Mouse (Mus musculus): ENCODE data around the gene G0s2.

Gene G0s2

DNA sequence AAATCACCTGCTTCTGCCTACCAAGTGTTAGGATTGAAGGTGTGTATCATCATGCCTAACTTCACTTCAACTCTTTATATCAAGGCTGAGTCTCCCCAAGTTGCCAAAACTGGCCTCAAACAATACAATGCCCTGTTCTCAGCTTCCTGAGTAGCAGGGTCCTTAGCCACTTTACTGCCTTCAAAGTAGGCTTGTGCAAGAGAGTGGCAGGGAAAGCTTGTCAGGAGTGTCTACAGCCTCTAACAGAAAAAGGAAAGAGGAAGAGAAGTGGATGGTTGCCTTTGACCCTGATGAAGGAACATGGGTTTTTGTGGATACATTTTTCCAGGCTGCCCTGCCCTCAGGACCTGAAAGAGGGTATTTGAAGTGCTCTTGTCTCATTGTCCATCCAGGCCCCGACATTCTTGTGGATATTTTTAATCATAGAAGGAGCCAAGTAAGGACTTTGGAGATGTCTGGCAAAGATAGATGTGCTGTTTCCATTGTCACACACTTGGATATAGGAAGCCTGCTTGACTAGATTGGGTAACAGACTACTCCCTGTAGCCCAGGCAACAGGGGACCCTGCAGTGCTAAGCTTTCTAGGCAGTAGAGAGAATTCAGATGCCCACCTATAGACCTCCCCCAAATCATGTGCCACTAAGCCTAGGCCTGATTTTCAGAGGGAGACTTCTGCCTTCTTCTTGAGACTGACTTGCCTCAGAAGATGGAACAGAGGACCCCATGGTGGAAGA, 36.9 kb upstream of the G0s2 start:
- TF ChIP-seq POU5F1 (IDR thresholded peaks at IDR 0.05; ENCODE audit: borderline replicate concordance, low read length) = no peak
- no peak for TF ChIP-seq NANOG (IDR thresholded peaks at IDR 0.05; ENCODE audit: borderline replicate concordance, low read length)
- no peak for TF ChIP-seq CTCF (conservative IDR thresholded peaks at IDR 0.05; ENCODE audit: low read length)
- H3K9me3 ChIP-seq (ENCODE audit: low read length) = no peaks in the 10 kb centered on the region

DNA sequence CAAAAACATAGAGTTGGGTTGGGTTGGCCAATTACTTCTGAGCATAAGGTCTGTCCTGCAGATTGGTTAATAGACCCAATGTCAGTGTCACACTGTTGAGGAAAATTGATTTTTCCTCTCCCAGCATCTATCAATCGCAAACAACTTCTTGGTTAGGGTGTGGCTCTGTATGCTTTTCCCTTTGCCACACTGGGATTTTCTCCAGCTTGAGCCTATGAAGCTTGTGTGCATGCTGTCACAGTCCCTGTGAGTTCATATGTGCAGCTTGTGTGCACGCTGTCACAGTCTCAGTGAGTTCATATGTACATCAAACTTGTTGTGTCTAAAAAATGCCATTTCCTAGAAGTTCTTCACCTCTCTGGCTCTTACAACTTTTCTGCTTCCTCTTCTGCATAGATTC, 33.8 kb upstream of the G0s2 start:
- no peaks in the 10 kb centered on the region for H3K36me3 ChIP-seq (ENCODE audit: insufficient read depth, low read length)
- no peaks in the 10 kb centered on the region for H3K9me3 ChIP-seq (ENCODE audit: low read length)
- peaks cover 7% of the 10 kb centered on the region for H3K4me1 ChIP-seq (replicated peaks; ENCODE audit: low read depth, low read length)
- peaks cover 12% of the 10 kb centered on the region for H3K27me3 ChIP-seq (ENCODE audit: insufficient read depth, low read length)
- TF ChIP-seq NANOG (IDR thresholded peaks at IDR 0.05; ENCODE audit: borderline replicate concordance, low read length) (no peak), POU5F1 (IDR thresholded peaks at IDR 0.05; ENCODE audit: borderline replicate concordance, low read length) (no peak), CTCF (conservative IDR thresholded peaks at IDR 0.05; ENCODE audit: low read length) (no peak)
- H3K4me3 ChIP-seq (replicated peaks; ENCODE audit: low read length) = no peak overlapping the region

More for the DNA sequence above, 36.9 kb upstream of the G0s2 start:
- H3K4me1 ChIP-seq (replicated peaks; ENCODE audit: low read depth, low read length) = no peaks in the 10 kb centered on the region; the same call in 1 of the 2 replicates
- no peaks in the 10 kb centered on the region for H3K36me3 ChIP-seq (ENCODE audit: insufficient read depth, low read length)
- no peak overlapping the region for H3K4me3 ChIP-seq (replicated peaks; ENCODE audit: low read length)
- H3K27me3 ChIP-seq (ENCODE audit: insufficient read depth, low read length) = peaks cover 4% of the 10 kb centered on the region

DNA sequence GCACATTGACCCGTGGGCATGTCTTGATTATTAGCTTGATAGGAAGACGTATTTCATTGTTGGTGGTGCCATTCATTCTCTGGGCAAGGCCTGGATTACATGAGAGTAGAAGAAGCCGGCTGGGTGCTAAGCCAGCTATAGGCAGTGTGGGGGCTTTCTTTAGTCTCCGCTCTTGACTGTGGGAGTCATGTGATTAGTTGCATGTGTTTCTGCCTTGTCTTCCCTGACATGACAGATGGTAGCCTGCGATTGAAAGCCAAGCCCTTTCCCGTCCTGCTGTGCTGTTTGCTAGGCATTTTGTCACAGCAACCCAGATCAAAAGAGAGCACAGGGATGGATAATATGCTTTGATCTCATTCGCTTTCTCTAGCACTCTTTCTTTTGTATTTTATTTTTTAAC, 32.4 kb upstream of the G0s2 start:
- no peaks in the 10 kb centered on the region for H3K9me3 ChIP-seq (ENCODE audit: low read length)
- peaks cover 9% of the 10 kb centered on the region for H3K27me3 ChIP-seq (ENCODE audit: insufficient read depth, low read length)
- H3K4me1 ChIP-seq (replicated peaks; ENCODE audit: low read depth, low read length) = peaks cover 15% of the 10 kb centered on the region
- no peak for TF ChIP-seq CTCF (conservative IDR thresholded peaks at IDR 0.05; ENCODE audit: low read length)
- TF ChIP-seq NANOG (IDR thresholded peaks at IDR 0.05; ENCODE audit: borderline replicate concordance, low read length) = no peak
- no peak for TF ChIP-seq POU5F1 (IDR thresholded peaks at IDR 0.05; ENCODE audit: borderline replicate concordance, low read length)
- no peak overlapping the region for H3K4me3 ChIP-seq (replicated peaks; ENCODE audit: low read length)
- H3K36me3 ChIP-seq (ENCODE audit: insufficient read depth, low read length) = no peaks in the 10 kb centered on the region

DNA sequence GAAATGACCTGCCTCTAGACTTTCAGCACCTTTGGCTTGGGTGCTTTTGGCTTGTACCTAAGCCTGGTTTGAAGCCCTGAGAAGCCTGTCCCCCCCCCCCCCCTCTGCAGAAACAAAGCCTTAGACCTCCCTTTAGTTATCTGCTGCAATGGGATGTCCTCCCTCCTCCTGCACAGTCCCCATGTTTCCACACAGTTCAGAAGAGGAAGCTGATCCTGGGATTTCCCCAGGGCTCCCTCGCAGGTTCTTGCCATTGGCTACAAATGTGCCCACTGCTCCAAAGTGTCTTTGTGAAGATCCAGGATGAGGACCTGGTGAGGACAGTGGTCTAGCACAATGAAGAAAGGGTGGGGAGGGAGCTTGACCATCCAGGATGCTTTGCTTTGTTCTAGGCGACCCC, 30.1 kb upstream of the G0s2 start:
- peaks cover 12% of the 10 kb centered on the region for H3K27me3 ChIP-seq (ENCODE audit: insufficient read depth, low read length)
- H3K9me3 ChIP-seq (ENCODE audit: low read length) = no peaks in the 10 kb centered on the region
- TF ChIP-seq POU5F1 (IDR thresholded peaks at IDR 0.05; ENCODE audit: borderline replicate concordance, low read length) (no peak), NANOG (IDR thresholded peaks at IDR 0.05; ENCODE audit: borderline replicate concordance, low read length) (no peak), CTCF (conservative IDR thresholded peaks at IDR 0.05; ENCODE audit: low read length) (no peak)

DNA sequence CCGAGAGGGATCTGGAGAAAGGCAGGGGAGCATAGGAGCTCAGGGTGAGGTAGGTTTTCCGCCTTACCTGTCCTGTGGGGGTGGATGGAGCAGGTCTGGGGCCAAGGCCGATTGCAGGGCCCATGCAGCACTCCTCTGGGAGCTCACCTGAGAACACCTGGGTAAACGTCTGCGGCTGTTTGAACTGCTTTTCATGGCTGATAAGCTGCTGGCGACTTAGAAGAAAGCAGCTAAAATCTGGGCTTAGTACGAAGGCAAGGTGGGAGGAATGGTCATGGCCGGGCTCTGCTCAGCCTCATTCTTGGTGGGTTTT, 29.0 kb upstream of the G0s2 start:
- no peak for TF ChIP-seq POU5F1 (IDR thresholded peaks at IDR 0.05; ENCODE audit: borderline replicate concordance, low read length)
- no peak for TF ChIP-seq CTCF (conservative IDR thresholded peaks at IDR 0.05; ENCODE audit: low read length)
- TF ChIP-seq NANOG (IDR thresholded peaks at IDR 0.05; ENCODE audit: borderline replicate concordance, low read length) = no peak
- Histone ChIP-seq H3K4me1 (replicated peaks; ENCODE audit: low read depth, low read length) (peaks cover 15% of the 10 kb centered on the region), H3K27me3 (ENCODE audit: insufficient read depth, low read length) (peaks cover 12% of the 10 kb centered on the region), H3K4me3 (replicated peaks; ENCODE audit: low read length) (peak overlapping the region; percentile 48), H3K36me3 (ENCODE audit: insufficient read depth, low read length) (no peaks in the 10 kb centered on the region), H3K9me3 (ENCODE audit: low read length) (no peaks in the 10 kb centered on the region)

More for the DNA sequence above, 30.1 kb upstream of the G0s2 start:
- peaks cover 15% of the 10 kb centered on the region for H3K4me1 ChIP-seq (replicated peaks; ENCODE audit: low read depth, low read length)
- no peak overlapping the region for H3K4me3 ChIP-seq (replicated peaks; ENCODE audit: low read length)
- no peaks in the 10 kb centered on the region for H3K36me3 ChIP-seq (ENCODE audit: insufficient read depth, low read length)

DNA sequence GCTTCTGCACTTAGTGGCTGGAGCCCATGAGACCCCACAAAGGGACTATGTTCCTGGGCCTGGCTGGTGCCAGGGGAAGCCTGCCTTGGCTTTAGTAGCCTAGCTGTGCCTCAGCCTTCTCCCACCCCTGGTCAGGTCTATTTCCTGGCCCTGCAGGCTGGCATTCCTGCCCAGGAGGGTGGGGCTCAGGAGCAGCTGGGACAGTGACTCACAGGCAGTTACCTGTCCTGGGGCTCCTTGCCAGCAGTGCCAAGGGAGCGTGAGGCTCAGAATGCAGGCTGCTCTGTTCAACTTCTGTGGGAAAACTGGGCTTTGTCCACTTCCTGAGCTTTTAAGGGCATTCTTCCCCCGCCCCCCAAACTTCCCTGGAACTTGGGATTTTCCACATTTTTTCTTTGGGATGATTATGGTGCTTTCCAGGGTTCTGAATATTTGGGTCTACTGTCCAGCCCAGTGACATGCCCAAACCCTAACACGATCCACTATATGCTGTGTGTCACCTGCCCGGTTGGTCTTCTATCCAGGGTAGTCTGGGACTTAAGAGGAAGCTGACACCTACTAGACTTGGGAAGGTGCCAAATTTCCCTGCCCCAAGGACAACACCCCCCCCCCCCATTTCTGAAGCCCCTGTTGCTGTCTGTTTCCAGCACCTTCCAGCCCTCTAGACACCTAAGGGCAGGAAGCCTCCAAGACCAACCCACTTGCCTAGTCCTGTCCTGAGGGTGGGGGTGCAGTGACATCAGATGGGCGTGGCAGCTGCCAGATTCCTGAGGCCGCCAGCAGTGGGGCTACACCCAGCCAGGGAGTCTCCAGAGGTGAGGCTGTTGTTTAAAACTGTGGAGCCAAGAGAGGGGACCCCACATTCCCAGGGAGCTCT, 28.4 kb upstream of the G0s2 start:
- Histone ChIP-seq H3K4me1 (replicated peaks; ENCODE audit: low read depth, low read length) (peaks cover 15% of the 10 kb centered on the region), H3K27me3 (ENCODE audit: insufficient read depth, low read length) (peaks cover 12% of the 10 kb centered on the region), H3K36me3 (ENCODE audit: insufficient read depth, low read length) (no peaks in the 10 kb centered on the region), H3K4me3 (replicated peaks; ENCODE audit: low read length) (peak overlapping the region; percentile 48), H3K9me3 (ENCODE audit: low read length) (no peaks in the 10 kb centered on the region)
- TF ChIP-seq NANOG (IDR thresholded peaks at IDR 0.05; ENCODE audit: borderline replicate concordance, low read length) = no peak
- TF ChIP-seq CTCF (conservative IDR thresholded peaks at IDR 0.05; ENCODE audit: low read length) = no peak
- TF ChIP-seq POU5F1 (IDR thresholded peaks at IDR 0.05; ENCODE audit: borderline replicate concordance, low read length) = no peak

DNA sequence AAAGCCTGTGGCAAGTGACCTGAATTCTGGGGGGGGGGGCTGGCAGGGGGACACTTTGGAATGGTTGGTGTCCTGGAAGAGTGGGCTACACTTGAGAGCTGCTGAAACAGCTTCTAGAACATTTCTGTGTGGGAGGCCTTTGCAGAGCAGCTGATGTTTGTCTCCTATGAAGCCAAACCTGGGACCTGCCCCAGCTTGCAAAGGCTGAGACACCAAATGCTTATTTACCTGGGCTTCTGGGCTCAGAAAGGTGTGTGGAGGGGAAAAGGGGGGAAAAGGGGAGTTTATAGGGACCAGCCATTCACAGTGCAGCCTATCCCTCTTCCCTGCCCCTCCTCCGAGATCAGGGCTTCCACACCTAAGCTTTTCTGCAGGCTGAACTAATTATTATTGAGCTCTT, 27.0 kb upstream of the G0s2 start:
- H3K4me3 ChIP-seq (replicated peaks; ENCODE audit: low read length) = no peak overlapping the region
- peaks cover 15% of the 10 kb centered on the region for H3K4me1 ChIP-seq (replicated peaks; ENCODE audit: low read depth, low read length)
- H3K36me3 ChIP-seq (ENCODE audit: insufficient read depth, low read length) = no peaks in the 10 kb centered on the region
- H3K27me3 ChIP-seq (ENCODE audit: insufficient read depth, low read length) = peaks cover 12% of the 10 kb centered on the region
- TF ChIP-seq CTCF (conservative IDR thresholded peaks at IDR 0.05; ENCODE audit: low read length) (no peak), NANOG (IDR thresholded peaks at IDR 0.05; ENCODE audit: borderline replicate concordance, low read length) (no peak), POU5F1 (IDR thresholded peaks at IDR 0.05; ENCODE audit: borderline replicate concordance, low read length) (no peak)
- H3K9me3 ChIP-seq (ENCODE audit: low read length) = no peaks in the 10 kb centered on the region

DNA sequence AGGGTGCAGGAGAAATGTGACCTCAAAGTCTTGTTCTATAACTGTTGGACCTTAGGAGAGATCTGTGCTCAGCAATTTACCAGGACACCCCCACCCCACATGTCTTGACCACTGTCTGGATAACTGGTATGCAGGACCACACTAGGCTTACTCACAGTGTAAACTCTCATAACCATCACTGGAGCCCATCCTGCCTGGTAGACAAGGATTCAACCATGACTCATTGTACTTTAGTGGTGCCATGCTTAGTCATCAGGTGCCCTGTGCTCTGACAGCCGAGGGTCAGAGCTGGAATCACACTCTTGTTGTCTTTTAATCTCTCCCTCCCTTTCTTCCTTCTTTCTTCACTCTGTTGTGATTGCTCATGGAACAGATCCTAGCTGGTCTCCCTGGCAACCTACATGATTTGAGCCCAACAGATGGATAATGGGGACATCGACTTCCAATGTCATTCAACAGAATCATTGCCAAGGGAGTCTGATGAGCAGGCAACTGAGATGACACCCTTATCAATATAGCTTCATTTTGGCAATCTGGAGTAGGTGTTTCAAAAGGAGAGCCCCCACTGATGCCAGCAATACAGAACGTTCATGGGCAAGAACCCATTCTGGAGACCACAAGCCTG, 25.2 kb upstream of the G0s2 start:
- Histone ChIP-seq H3K27me3 (ENCODE audit: insufficient read depth, low read length) (peaks cover 7% of the 10 kb centered on the region; the same call in 1 of the 2 replicates), H3K36me3 (ENCODE audit: insufficient read depth, low read length) (no peaks in the 10 kb centered on the region), H3K4me1 (replicated peaks; ENCODE audit: low read depth, low read length) (peaks cover 15% of the 10 kb centered on the region), H3K4me3 (replicated peaks; ENCODE audit: low read length) (no peak overlapping the region), H3K9me3 (ENCODE audit: low read length) (no peaks in the 10 kb centered on the region)
- TF ChIP-seq NANOG (IDR thresholded peaks at IDR 0.05; ENCODE audit: borderline replicate concordance, low read length) = no peak
- no peak for TF ChIP-seq POU5F1 (IDR thresholded peaks at IDR 0.05; ENCODE audit: borderline replicate concordance, low read length)
- TF ChIP-seq CTCF (conservative IDR thresholded peaks at IDR 0.05; ENCODE audit: low read length) = no peak
